Mouse (Mus musculus): ENCODE measurements around the gene Ptprf. TPM values are rescaled to one million over a fixed set of nuclear protein-coding genes. Genes with fewer than 3 reads are reported as not detected.

Ptprf gene
- total and polyA plus RNA-seq, 2 experiments from 2014 or later = 45.0 to 120 TPM

DNA sequence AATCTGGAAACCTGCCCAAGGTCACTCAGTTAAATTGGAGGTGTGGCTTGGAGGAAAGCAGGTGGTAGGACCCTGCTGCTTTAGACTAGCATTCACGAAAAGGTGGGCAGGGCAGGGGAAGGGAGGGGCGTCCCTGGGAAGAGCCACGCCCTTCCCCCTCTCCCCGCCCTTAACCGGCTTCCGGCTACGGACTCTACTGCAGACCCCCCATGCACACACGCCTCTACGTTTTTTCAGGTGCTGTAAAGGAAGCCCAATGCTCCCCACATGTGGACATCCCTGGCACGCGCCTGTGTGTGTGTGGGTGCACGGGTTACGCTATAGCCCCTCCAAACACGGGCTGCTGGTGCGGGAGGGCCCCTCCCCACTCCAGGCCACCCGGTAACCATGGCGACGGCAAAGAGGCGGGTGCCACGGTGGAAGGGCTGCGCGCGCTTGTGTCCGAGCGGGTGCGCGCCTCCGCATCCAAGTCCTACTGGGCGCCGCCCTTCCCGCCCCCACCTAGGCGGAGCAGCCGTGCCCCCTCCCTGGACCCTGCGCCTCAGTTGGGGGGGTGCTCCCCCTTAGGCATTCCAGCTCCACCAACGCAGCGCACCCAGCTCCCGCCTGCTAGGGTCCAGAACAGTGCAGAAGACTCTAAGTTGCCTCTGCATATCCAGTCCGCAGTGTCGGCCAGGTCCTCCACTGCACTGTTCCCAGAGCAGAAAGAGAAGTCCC lies 30.5 kb downstream of the Ptprf start:
- H3K4me3 ChIP-seq (ENCODE audit: low read depth, low read length) = peak overlapping the region; percentile 44
- peak overlapping the region; percentile 54 for H3K9ac ChIP-seq
- peak; percentile 87 for DNase-seq
- H3K9me3 ChIP-seq (ENCODE audit: low read length) = no peaks in the 10 kb centered on the region
- H3K36me3 ChIP-seq (ENCODE audit: insufficient read depth) = peaks cover 32% of the 10 kb centered on the region; the same call in 1 of the 2 replicates
- peak overlapping the region; percentile 11 for H3K27ac ChIP-seq (ENCODE audit: low read depth, low read length)
- peak overlapping the region; percentile 69 for H3K4me2 ChIP-seq (ENCODE audit: low read depth)
- WGBS = under 1% methylated on average over 38 of the region's 39 CpGs
- no peak for TF ChIP-seq CTCF (IDR thresholded peaks at IDR 0.05; ENCODE audit: low read depth)
- peaks cover 30% of the 10 kb centered on the region for H3K4me1 ChIP-seq (ENCODE audit: insufficient read depth)
- no peaks in the 10 kb centered on the region for H3K27me3 ChIP-seq (ENCODE audit: insufficient read depth, low read length)
- ATAC-seq = peak; percentile 78

DNA sequence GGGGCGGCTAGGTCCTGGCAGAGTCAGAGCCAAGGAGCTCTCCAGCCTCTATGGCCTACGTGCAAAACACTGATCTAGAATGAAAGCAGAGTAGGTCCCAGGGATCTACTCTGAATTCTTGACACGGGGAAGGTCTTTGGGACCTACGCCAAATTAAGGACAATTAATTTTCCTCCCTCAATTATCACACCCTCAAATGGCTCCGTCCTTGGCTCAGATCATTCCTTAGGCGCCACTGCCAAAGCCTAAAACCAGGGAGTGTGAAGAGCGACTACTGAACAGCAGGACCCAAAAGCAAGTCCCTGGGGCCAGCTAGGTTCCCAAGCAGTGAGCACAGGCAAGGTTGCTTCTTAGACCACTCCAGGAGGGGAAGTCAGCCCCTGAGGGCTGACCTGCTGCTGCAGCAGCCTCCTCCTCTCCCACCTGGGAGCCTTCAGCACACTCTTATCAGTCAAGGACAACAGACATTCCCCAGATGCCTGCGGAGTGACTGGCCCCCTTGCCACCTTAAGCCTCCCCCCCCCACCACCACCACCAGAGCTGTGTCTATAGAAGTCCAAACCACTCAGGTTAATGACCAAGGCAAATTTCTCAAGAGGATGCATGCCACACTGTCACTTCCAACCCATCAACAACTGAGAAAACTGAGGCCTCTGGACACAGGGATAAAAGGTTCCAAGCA lies 31.3 kb downstream of the Ptprf start:
- peaks cover 23% of the 10 kb centered on the region for H3K4me1 ChIP-seq (ENCODE audit: insufficient read depth)
- H3K9me3 ChIP-seq (ENCODE audit: low read length) = no peaks in the 10 kb centered on the region
- no peak for ATAC-seq
- H3K4me3 ChIP-seq (ENCODE audit: low read depth, low read length) = peak overlapping the region; percentile 44; the same call in 1 of the 2 replicates
- H3K27me3 ChIP-seq (ENCODE audit: insufficient read depth, low read length) = no peaks in the 10 kb centered on the region
- H3K4me2 ChIP-seq (ENCODE audit: low read depth) = peak overlapping the region; percentile 69
- no peak for TF ChIP-seq CTCF (IDR thresholded peaks at IDR 0.05; ENCODE audit: low read depth)
- peaks cover 40% of the 10 kb centered on the region for H3K36me3 ChIP-seq (ENCODE audit: insufficient read depth)
- peak overlapping the region; percentile 54; the same call in 1 of the 2 replicates for H3K9ac ChIP-seq
- H3K27ac ChIP-seq (ENCODE audit: low read depth, low read length) = peak overlapping the region; percentile 11; the same call in 1 of the 2 replicates
- WGBS = 36% methylated on average over 8 of the region's 8 CpGs
- peak; percentile 56 for DNase-seq

DNA sequence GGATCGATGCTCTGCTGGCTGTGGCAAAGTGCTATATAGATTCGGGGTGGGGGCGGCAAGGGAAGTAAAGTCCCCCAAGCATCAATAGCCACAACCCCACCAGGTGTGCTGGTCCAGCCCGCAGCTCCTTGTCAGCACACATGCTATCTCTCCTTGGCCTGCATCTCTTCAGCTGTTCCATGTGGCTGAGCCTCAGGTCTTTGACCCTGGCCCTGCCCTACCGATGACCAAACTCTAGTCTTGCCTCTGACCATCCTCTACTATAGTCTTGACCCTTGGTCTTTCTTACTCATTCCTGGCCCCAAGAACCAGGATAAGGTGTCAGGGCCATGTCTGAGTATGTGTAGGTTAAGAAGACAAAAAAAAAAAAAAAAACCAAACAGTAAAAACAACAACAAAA lies 33.2 kb downstream of the Ptprf start:
- no peak for TF ChIP-seq CTCF (IDR thresholded peaks at IDR 0.05; ENCODE audit: low read depth)
- no peak for ATAC-seq
- peaks cover 23% of the 10 kb centered on the region for H3K4me1 ChIP-seq (ENCODE audit: insufficient read depth)
- no peaks in the 10 kb centered on the region for H3K9me3 ChIP-seq (ENCODE audit: low read length)
- H3K27ac ChIP-seq (ENCODE audit: low read depth, low read length) = no peak overlapping the region
- WGBS = 96% methylated on average over 5 of the region's 5 CpGs
- no peak for DNase-seq
- H3K27me3 ChIP-seq (ENCODE audit: insufficient read depth, low read length) = no peaks in the 10 kb centered on the region
- H3K4me3 ChIP-seq (ENCODE audit: low read depth, low read length) = no peak overlapping the region
- H3K4me2 ChIP-seq (ENCODE audit: low read depth) = no peak overlapping the region
- H3K36me3 ChIP-seq (ENCODE audit: insufficient read depth) = peaks cover 39% of the 10 kb centered on the region
- H3K9ac ChIP-seq = no peak overlapping the region

DNA sequence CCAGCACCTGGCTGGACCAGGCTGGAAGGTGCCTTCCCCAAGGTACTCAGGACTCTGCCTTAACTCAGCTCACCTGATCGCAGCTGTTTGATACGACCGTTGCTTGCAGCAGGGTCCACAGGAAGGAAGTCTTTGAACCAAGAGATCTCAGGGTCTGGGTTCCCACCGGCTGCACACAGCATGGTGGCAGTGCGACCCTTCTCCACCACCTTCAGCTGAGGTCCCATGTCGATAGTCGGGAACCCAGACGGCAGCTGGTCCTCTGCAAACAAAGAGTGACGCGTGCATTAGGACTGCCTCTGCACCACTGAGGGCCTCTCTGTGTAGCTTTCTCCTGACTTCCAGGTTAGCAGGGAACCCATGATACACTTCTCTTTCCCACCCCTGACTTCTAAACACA lies 33.8 kb downstream of the Ptprf start:
- Histone ChIP-seq H3K9me3 (ENCODE audit: low read length) (no peaks in the 10 kb centered on the region), H3K27ac (ENCODE audit: low read depth, low read length) (no peak overlapping the region), H3K36me3 (ENCODE audit: insufficient read depth) (peaks cover 38% of the 10 kb centered on the region), H3K4me3 (ENCODE audit: low read depth, low read length) (no peak overlapping the region), H3K9ac (no peak overlapping the region), H3K4me1 (ENCODE audit: insufficient read depth) (peaks cover 23% of the 10 kb centered on the region), H3K4me2 (ENCODE audit: low read depth) (no peak overlapping the region), H3K27me3 (ENCODE audit: insufficient read depth, low read length) (no peaks in the 10 kb centered on the region)
- 86% methylated on average over 10 of the region's 10 CpGs for WGBS
- ATAC-seq (no peak), DNase-seq (no peak)
- TF ChIP-seq CTCF (IDR thresholded peaks at IDR 0.05; ENCODE audit: low read depth) = no peak

DNA sequence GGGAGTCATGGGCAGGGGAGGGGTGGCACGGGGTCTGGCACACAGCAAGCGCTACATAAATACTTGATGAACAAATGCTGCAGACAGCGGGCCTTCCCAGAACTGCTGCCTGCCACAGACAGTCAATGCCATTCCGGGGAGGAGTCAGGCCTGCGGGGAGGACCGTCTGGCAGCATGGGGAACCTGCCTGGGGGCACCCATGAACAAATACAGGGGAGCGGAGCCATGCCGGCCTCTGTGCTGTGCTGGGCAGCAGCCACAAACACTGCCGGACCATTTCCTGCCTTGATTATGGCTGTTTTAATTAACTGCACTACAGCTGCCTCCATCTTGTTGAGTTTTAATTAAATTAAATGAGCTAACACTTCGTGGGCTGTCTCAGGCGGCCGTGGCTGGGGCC lies 35.0 kb downstream of the Ptprf start:
- Histone ChIP-seq H3K4me2 (ENCODE audit: low read depth) (no peak overlapping the region), H3K36me3 (ENCODE audit: insufficient read depth) (peaks cover 47% of the 10 kb centered on the region), H3K9ac (no peak overlapping the region; the same call in 1 of the 2 replicates), H3K9me3 (ENCODE audit: low read length) (no peaks in the 10 kb centered on the region), H3K27me3 (ENCODE audit: insufficient read depth, low read length) (no peaks in the 10 kb centered on the region), H3K27ac (ENCODE audit: low read depth, low read length) (peak overlapping the region; percentile 17; the same call in 1 of the 2 replicates), H3K4me3 (ENCODE audit: low read depth, low read length) (no peak overlapping the region), H3K4me1 (ENCODE audit: insufficient read depth) (peaks cover 13% of the 10 kb centered on the region)
- 42% methylated on average over 12 of the region's 12 CpGs for WGBS
- ATAC-seq = peak; percentile 34
- no peak for DNase-seq
- TF ChIP-seq CTCF (IDR thresholded peaks at IDR 0.05; ENCODE audit: low read depth) = no peak

DNA sequence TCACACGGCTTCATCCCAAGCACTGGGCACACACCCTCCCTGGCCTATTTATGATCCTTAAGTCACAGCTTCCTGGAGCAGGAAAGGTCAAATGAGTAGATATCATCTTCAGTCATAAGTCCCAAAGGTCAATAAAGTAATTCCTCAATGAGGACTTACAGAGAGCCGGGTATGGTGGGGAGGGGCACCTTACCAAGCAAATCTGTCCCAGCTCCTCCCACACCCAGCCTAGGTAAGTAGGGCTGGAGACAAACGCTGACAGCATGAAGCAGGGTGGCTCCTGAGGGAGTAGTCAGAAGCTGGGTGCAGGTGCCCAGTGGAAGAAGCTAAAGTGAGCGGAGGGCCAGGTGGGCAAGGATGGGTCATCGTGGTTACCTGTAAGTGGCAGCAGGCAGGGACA lies 36.3 kb downstream of the Ptprf start:
- Histone ChIP-seq H3K27me3 (ENCODE audit: insufficient read depth, low read length) (no peaks in the 10 kb centered on the region), H3K4me1 (ENCODE audit: insufficient read depth) (no peaks in the 10 kb centered on the region), H3K36me3 (ENCODE audit: insufficient read depth) (peaks cover 54% of the 10 kb centered on the region), H3K27ac (ENCODE audit: low read depth, low read length) (no peak overlapping the region), H3K4me2 (ENCODE audit: low read depth) (no peak overlapping the region), H3K4me3 (ENCODE audit: low read depth, low read length) (no peak overlapping the region), H3K9me3 (ENCODE audit: low read length) (no peaks in the 10 kb centered on the region), H3K9ac (no peak overlapping the region)
- no peak for DNase-seq
- WGBS = 93% methylated on average over 5 of the region's 5 CpGs
- TF ChIP-seq CTCF (IDR thresholded peaks at IDR 0.05; ENCODE audit: low read depth) = no peak
- no peak for ATAC-seq

DNA sequence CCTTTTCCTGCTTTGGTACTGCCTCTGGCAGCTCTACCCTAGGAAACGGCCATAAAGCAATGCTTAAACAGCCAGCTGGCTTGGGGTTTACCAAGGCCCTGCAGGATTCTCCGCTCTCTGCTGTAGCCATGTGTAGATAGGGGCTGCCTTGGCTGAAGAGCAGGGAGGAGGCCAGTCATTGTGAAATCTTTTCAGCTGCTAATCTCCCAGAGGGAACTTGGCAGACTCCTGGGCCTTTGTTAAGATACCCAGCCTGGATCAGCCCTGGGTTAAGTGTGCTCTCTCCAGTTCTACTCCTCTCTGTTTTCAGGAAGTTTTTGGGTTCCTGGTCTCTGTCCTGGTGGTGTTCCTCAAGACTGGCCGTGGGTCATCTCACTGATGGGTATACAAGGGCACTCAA lies 43.9 kb downstream of the Ptprf start:
- Histone ChIP-seq H3K27ac (ENCODE audit: low read depth, low read length) (no peak overlapping the region), H3K36me3 (ENCODE audit: insufficient read depth) (peaks cover 64% of the 10 kb centered on the region), H3K9me3 (ENCODE audit: low read length) (no peaks in the 10 kb centered on the region), H3K4me3 (ENCODE audit: low read depth, low read length) (no peak overlapping the region), H3K9ac (no peak overlapping the region), H3K27me3 (ENCODE audit: insufficient read depth, low read length) (no peaks in the 10 kb centered on the region), H3K4me1 (ENCODE audit: insufficient read depth) (no peaks in the 10 kb centered on the region), H3K4me2 (ENCODE audit: low read depth) (no peak overlapping the region)
- WGBS = 73% methylated on average over 3 of the region's 3 CpGs
- ATAC-seq (0 out of 2 replicates have a peak, but pooled peaks have one; percentile 14), DNase-seq (no peak)
- TF ChIP-seq CTCF (IDR thresholded peaks at IDR 0.05; ENCODE audit: low read depth) = no peak

Data from forebrain, postnatal 0 days (tissue).